Mouse (Mus musculus) adrenal gland, adult 18-20 months (tissue): ENCODE measurements around the gene Cdk2. TPM values are rescaled to one million over a fixed set of nuclear protein-coding genes. Genes with fewer than 3 reads are reported as not detected.

ENCODE experiments used
- DNase-seq, 2 experiments: peaks; one replicate each; pipeline ENCODE4 v3.0.0; 2021 to 2022; ENCODE audit warnings: low spot score in 2 of 2
- total RNA-seq, 2 experiments: library from RNA; stranded (reverse); gene quantifications; 1 replicate in 1 of 2; 2 replicates in 1 of 2; pipeline ENCODE4 v1.2.3; 2021

Gene Cdk2
- total RNA-seq, 2 experiments from 2014 or later = 12.8 to 13.1 TPM

- DNase-seq = no peak
Measured at GRCm38 (mm10) chr10:128705317-128705693, 474 bp upstream of the Cdk2 start.

GRCm38 (mm10) chr10:128703895-128704294 lies 936 bp downstream of the Cdk2 start, which contains the start of gene Pmel:
Gene Pmel (plus strand): TSS chr10:128704195.
- no peak for DNase-seq

GRCm38 (mm10) chr10:128702328-128703007 lies 2.4 kb downstream of the Cdk2 start:
- peak in 1 of 2 experiments; percentile 13 for DNase-seq

- DNase-seq = no peak
Measured at GRCm38 (mm10) chr10:128700712-128701111, 4.1 kb downstream of the Cdk2 start.

GRCm38 (mm10) chr10:128699611-128700010 lies 5.2 kb downstream of the Cdk2 start:
- DNase-seq = no peak

- DNase-seq = no peak
Measured at GRCm38 (mm10) chr10:128699006-128699405, 5.8 kb downstream of the Cdk2 start.

- no peak for DNase-seq
Measured at GRCm38 (mm10) chr10:128697072-128697725, 7.6 kb downstream of the Cdk2 start.

- peak; percentile 92 to 97 for DNase-seq
Measured at GRCm38 (mm10) chr10:128695992-128696807, 8.6 kb downstream of the Cdk2 start, which contains the start of gene Rab5b. Gene Rab5b (minus strand): TSS chr10:128696264.

- no peak for DNase-seq
Measured at GRCm38 (mm10) chr10:128695411-128695991, 9.3 kb downstream of the Cdk2 start.

- DNase-seq = no peak
Measured at GRCm38 (mm10) chr10:128674469-128675008, 30.3 kb downstream of the Cdk2 start.

- DNase-seq = peak; percentile 76 to 79
Measured at GRCm38 (mm10) chr10:128673763-128674468, 30.9 kb downstream of the Cdk2 start, which contains the start of gene Suox. Gene Suox (minus strand): TSS chr10:128674073.

- DNase-seq = no peak
Measured at GRCm38 (mm10) chr10:128671148-128671547, 33.7 kb downstream of the Cdk2 start.

GRCm38 (mm10) chr10:128668790-128669672 lies 35.8 kb downstream of the Cdk2 start:
- peak; percentile 43 to 59 for DNase-seq

- DNase-seq = no peak
Measured at GRCm38 (mm10) chr10:128665806-128666205, 39.0 kb downstream of the Cdk2 start.

GRCm38 (mm10) chr10:128665307-128665706 lies 39.5 kb downstream of the Cdk2 start:
- DNase-seq = no peak

GRCm38 (mm10) chr10:128664808-128665207 lies 40.0 kb downstream of the Cdk2 start:
- no peak for DNase-seq

GRCm38 (mm10) chr10:128663441-128664220 lies 41.2 kb downstream of the Cdk2 start:
- DNase-seq = no peak

- DNase-seq = no peak
Measured at GRCm38 (mm10) chr10:128662465-128662864, 42.4 kb downstream of the Cdk2 start.
